Mouse (Mus musculus): Measurements from ENCODE around the gene March9.
"Not testable (repeated sequence)": the region's sequence is repeated elsewhere in the genome, so short reads cannot be mapped to it uniquely, and the experiment has no call there.

Gene March9

GRCm38 (mm10) chr10:127079665-127080391, 19.8 kb upstream of the March9 start:
- no peak for DNase-seq (ENCODE audit: low spot score)

- DNase-seq (ENCODE audit: low spot score) = no peak
These were observed 18.9 kb upstream of the March9 start for GRCm38 (mm10) chr10:127078677-127079575.

- no peak for DNase-seq (ENCODE audit: low spot score)
These were observed 18.2 kb upstream of the March9 start for GRCm38 (mm10) chr10:127078001-127078676.

GRCm38 (mm10) chr10:127077515-127077914, 17.5 kb upstream of the March9 start:
- DNase-seq (ENCODE audit: low spot score) = no peak

- no peak for DNase-seq (ENCODE audit: low spot score)
These were observed 16.1 kb upstream of the March9 start for GRCm38 (mm10) chr10:127076082-127076481.

GRCm38 (mm10) chr10:127075651-127076050, 15.7 kb upstream of the March9 start:
- no peak for DNase-seq (ENCODE audit: low spot score)

- DNase-seq (ENCODE audit: low spot score) = no peak
These were observed 15.1 kb upstream of the March9 start, which contains the start of gene Agap2 for GRCm38 (mm10) chr10:127075080-127075479. Gene Agap2, plus strand, starts transcription at chr10:127075284.

GRCm38 (mm10) chr10:127073981-127074380, 14.0 kb upstream of the March9 start:
- DNase-seq (ENCODE audit: low spot score) = no peak

- not testable (repeated sequence) for DNase-seq (ENCODE audit: low spot score)
These were observed 13.0 kb upstream of the March9 start for GRCm38 (mm10) chr10:127072969-127073368.

- not testable (repeated sequence) for DNase-seq (ENCODE audit: low spot score)
These were observed 12.3 kb upstream of the March9 start for GRCm38 (mm10) chr10:127072270-127072669.

GRCm38 (mm10) chr10:127071203-127071602, 11.2 kb upstream of the March9 start:
- DNase-seq (ENCODE audit: low spot score) = no peak

GRCm38 (mm10) chr10:127070190-127071121, 10.5 kb upstream of the March9 start, which contains the start of gene Tspan31:
Gene Tspan31, minus strand, starts transcription at chr10:127070264.
- DNase-seq (ENCODE audit: low spot score) = peak; percentile 93

GRCm38 (mm10) chr10:127069281-127070189, 9.6 kb upstream of the March9 start:
- no peak for DNase-seq (ENCODE audit: low spot score)

GRCm38 (mm10) chr10:127068360-127069038, 8.5 kb upstream of the March9 start:
- no peak for DNase-seq (ENCODE audit: low spot score)

GRCm38 (mm10) chr10:127066519-127067018, 6.6 kb upstream of the March9 start:
- no peak for DNase-seq (ENCODE audit: low spot score)

- no peak for DNase-seq (ENCODE audit: low spot score)
These were observed 6.0 kb upstream of the March9 start for GRCm38 (mm10) chr10:127065981-127066380.

- no peak for DNase-seq (ENCODE audit: low spot score)
These were observed 4.2 kb upstream of the March9 start for GRCm38 (mm10) chr10:127063913-127064870.

- DNase-seq (ENCODE audit: low spot score) = peak; percentile 94
These were observed 3.4 kb upstream of the March9 start, which contains the start of gene Cdk4 for GRCm38 (mm10) chr10:127063239-127063872. Gene Cdk4, plus strand, starts transcription at chr10:127063534.
